Mouse (Mus musculus): ENCODE data around the gene Sval3.

Gene Sval3

DNA sequence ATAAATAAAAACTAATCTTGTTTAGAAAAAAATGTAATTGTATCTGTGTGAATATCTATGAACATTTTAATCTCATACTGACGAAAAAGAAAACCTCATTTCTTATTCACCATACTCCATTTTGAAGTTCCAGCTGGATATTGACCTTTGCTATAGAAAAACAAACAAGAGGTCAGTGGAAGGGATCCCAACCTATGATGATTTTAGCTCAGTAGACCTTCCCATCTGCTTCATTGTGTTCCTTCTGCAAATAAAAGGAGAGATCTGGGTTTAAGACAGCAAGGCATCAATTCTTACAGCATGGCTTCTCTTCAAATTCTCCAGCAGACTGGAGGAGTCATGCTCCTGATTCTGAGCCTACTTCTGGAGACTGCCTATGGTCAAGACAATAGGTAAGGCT lies at the start of gene Sval3:
TSS of gene Sval3 (plus strand) at position 301 of the 400 bp plus-strand sequence.
- no peak for DNase-seq (ENCODE audit: low spot score)

DNA sequence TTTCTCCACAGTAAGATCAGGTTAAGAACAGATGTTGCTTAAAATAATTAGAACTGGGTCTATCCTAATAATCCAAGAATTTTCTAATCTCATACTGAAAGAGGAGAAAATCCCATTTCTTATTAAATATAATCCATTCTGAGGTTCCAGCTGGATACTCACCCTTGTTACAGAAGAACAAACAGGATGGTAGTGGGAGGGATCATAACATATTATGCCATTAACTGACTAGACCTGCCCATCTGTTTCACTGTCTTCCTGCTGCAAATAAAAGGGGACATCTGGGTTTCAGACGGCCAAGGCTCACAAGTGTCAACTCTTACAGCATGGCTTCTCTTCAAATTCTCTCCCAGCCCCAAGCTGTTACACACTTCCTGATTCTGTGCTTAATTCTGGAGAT lies 16.6 kb upstream of the Sval3 start, which contains the start of gene Sval1:
TSS of gene Sval1 (plus strand) at position 301 of the 400 bp plus-strand sequence.
- DNase-seq (ENCODE audit: low spot score), result peak; percentile 2

Measured in layer of hippocampus, adult 11-12 months (tissue).